Mouse (Mus musculus) gastrocnemius, adult 2 months (tissue): ENCODE measurements around the gene Hic1. TPM values are rescaled to one million over a fixed set of nuclear protein-coding genes. Genes with fewer than 3 reads are reported as not detected.

Experiments
- DNase-seq: peaks from one replicate; pipeline ENCODE4 v3.0.0; 2022
- H3K27ac ChIP-seq: fragments of 200-600 bp; 2 replicates; pipeline ENCODE4 v1.8.1; 2022; ENCODE audit warnings: mild to moderate bottlenecking
- H3K4me3 ChIP-seq: fragments of 200-600 bp; 2 replicates; pipeline ENCODE4 v1.8.1; 2022; ENCODE audit warnings: mild to moderate bottlenecking, moderate library complexity
- CTCF ChIP-seq: fragments of 200-600 bp; IDR thresholded peaks from 2 replicates; pipeline ENCODE4 v1.8.1; 2022; ENCODE audit warnings: antibody characterized with exemption, mild to moderate bottlenecking, moderate library complexity
- intact Hi-C: fragments of 180-260 bp; cut with DNase I; formaldehyde crosslinking; loops from one replicate; pipeline ENCODE4 v1.15.1; 2025
- total RNA-seq, 2 experiments: library from RNA; stranded (reverse); gene quantifications; 2 replicates each; pipeline ENCODE4 v1.2.3; 2021

Hic1 gene
- total RNA-seq, 2 experiments from 2014 or later = 4.6 to 6.6 TPM

GRCm38 (mm10) chr11:75200935-75201334 lies 31.6 kb upstream of the Hic1 start:
- TF ChIP-seq CTCF = no peak
- no peak for DNase-seq
- H3K27ac ChIP-seq = no peak overlapping the region
- intact Hi-C loops = no loop called here
- no peak overlapping the region for H3K4me3 ChIP-seq

GRCm38 (mm10) chr11:75199951-75200350 lies 30.6 kb upstream of the Hic1 start:
- intact Hi-C loops = no loop called here
- no peak for TF ChIP-seq CTCF
- no peak for DNase-seq
- H3K27ac ChIP-seq = no peak overlapping the region
- H3K4me3 ChIP-seq = no peak overlapping the region

DNA sequence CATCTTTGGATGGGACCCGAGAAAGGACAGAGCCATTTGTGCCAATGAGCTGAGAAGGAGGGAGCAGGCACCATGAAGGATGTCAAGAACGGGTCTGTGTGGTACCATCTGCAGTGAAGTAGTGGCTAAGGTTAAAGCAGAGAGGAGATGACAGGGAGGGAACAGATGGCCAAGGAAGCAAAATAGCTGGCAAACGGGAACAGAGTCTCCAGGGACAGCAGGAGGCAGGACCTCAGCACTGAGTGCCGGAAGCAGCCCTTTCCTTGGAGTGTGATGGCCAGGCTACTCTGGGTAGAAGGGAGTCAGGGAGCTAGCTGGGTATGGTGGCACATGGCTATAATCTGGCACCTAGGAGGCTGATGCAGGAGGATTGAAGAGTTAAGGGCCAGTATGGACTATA lies 29.5 kb upstream of the Hic1 start:
- Histone ChIP-seq H3K27ac (no peak overlapping the region), H3K4me3 (no peak overlapping the region)
- TF ChIP-seq CTCF = no peak
- intact Hi-C loops = no loop called here
- no peak for DNase-seq

- no peak for DNase-seq
- intact Hi-C loops = no loop called here
- H3K27ac ChIP-seq = no peak overlapping the region
- no peak for TF ChIP-seq CTCF
- no peak overlapping the region for H3K4me3 ChIP-seq
Observed at GRCm38 (mm10) chr11:75197956-75198355, 28.6 kb upstream of the Hic1 start.

GRCm38 (mm10) chr11:75196131-75196530 lies 26.8 kb upstream of the Hic1 start:
- H3K4me3 ChIP-seq = no peak overlapping the region
- no peak for DNase-seq
- intact Hi-C loops = no loop called here
- no peak overlapping the region for H3K27ac ChIP-seq
- TF ChIP-seq CTCF = no peak

GRCm38 (mm10) chr11:75194850-75195461 lies 25.6 kb upstream of the Hic1 start:
- H3K27ac ChIP-seq = no peak overlapping the region
- TF ChIP-seq CTCF = peak; percentile 21; the same call in 1 of the 2 replicates
- peak; percentile 65 for DNase-seq
- H3K4me3 ChIP-seq = peak overlapping the region; percentile 75
- intact Hi-C loops = no loop called here

DNA sequence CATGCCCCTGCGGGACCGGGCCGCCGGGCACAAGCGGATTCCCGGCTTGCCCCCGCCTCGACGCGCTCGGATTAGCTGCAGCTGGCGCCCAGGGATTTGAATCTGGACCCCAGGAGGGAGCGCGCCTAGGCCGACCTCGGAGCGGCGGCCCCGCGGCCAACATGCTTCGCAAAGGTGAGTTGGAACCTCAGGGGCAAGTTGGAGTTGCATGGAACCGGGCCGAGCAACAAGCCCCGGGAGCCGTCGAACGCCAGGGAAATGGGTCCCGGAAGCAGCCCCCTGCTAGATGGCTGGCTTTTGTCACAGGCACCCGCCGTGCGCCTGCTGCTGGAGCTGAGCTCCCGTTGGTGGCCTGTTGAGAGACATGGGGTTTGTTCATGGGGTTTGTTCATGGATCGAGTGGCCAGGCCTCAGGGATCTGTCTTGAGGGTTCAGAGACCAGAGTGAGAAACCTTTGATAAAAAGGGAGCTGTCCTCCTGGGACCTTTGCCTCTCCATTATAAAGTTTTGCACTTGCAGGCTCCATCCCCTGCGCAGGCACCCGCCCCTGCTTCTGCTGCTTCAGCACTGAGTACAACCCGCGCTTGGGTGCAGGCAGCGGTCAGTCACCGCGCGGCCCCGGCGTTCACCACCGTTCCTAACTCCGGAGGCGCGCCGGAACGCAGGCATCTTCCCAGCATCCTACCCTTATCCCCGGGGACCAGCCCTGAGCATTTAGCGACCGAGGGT lies 25.0 kb upstream of the Hic1 start:
- intact Hi-C loops = no loop called here
- Histone ChIP-seq H3K4me3 (peak overlapping the region; percentile 75), H3K27ac (peak overlapping the region; percentile 73)
- TF ChIP-seq CTCF = no peak
- DNase-seq = peak; percentile 39

GRCm38 (mm10) chr11:75193256-75194071 lies 24.1 kb upstream of the Hic1 start, which contains the start of gene Rtn4rl1:
Gene Rtn4rl1, plus strand, starts transcription at chr11:75193783.
- Histone ChIP-seq H3K27ac (peak within 1 kb of the TSS; percentile 73), H3K4me3 (peak within 1 kb of the TSS; percentile 75)
- peak; percentile 80 for DNase-seq
- no peak for TF ChIP-seq CTCF
- intact Hi-C loops = no loop called here

DNA sequence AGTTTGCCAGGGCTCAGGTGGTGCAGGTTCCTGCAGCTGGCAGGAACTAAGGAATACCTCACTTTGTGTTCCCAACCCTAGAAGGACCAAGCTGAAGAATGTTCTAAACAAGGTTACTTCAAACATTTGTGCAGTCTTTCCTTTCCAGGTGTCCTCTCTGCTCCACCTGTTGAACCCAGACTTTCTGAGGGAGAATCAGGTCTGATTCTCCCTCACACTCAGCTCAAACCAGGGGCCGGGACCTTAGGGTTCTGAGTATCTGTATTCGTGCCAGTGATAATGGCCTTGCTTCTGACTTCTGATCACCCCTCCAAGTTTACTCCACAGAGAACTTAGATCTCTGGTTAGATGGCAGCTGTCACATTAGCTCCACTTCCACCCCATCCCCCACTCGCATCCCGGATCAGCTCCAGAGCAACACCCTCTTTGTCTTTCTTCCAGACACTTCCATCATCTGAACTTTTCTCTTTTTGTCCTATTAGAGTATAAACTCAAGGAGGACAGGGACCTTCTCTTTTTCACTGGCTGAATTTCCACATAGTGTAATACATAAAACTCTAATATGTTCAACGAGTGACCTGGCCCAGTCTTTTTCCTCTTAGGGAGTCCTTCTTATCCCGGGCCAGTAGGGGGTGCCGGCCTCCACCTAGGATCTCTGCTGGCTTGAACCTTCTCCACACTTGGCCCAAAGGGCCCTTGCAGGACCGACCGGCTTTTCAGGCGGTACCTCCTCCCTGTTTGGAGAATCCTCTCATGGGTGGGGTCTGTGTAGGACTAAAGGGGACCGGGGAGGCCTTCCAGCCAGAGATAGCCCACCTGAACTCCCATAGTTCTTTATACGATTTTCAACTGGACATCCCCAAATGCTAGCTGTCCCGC lies 23.3 kb upstream of the Hic1 start:
- intact Hi-C loops = loop anchor here (1.0 kb wide), 2 partner anchors 40 to 99 kb away; no protein-coding TSS in a partner anchor
- peak; percentile 90 for TF ChIP-seq CTCF
- peak overlapping the region; percentile 73 for H3K27ac ChIP-seq
- peak overlapping the region; percentile 75 for H3K4me3 ChIP-seq
- peak; percentile 88 for DNase-seq

GRCm38 (mm10) chr11:75191841-75192240 lies 22.5 kb upstream of the Hic1 start:
- no peak for DNase-seq
- no peak overlapping the region for H3K27ac ChIP-seq
- no peak overlapping the region for H3K4me3 ChIP-seq
- TF ChIP-seq CTCF = no peak
- intact Hi-C loops = loop anchor here (1.0 kb wide), 2 partner anchors 40 to 99 kb away; no protein-coding TSS in a partner anchor

GRCm38 (mm10) chr11:75190905-75191441 lies 21.7 kb upstream of the Hic1 start, which contains the start of gene Dph1:
Gene Dph1, minus strand, starts transcription at chr11:75191241.
- intact Hi-C loops = no loop called here
- no peak for TF ChIP-seq CTCF
- no peak for DNase-seq
- peak within 1 kb of the TSS; percentile 90 for H3K4me3 ChIP-seq
- peak within 1 kb of the TSS; percentile 82 for H3K27ac ChIP-seq

DNA sequence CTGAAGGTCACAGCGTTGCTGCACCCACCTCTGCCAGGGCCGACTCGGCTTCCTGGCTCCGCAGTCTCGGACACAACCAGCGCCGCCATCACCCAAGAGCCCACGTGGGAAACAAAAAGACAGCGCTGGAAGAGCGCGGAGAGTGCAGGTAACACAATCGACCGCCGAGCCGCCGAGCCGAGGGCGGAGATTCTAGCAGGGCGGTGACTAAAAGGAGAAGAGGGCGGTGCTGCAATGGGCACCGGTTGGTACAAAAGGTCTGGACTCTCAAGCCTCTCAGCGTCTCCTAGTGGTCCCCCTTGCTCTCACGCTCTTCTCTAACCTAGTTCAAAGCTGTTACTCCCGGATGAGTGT lies 21.0 kb upstream of the Hic1 start:
- DNase-seq = peak; percentile 87
- peak; percentile 34; the same call in 1 of the 2 replicates for TF ChIP-seq CTCF
- peak overlapping the region; percentile 90 for H3K4me3 ChIP-seq
- intact Hi-C loops = no loop called here
- H3K27ac ChIP-seq = peak overlapping the region; percentile 82
